Mouse (Mus musculus) MN1 (cell line): ENCODE results near the gene Cog5.
A peak's percentile ranks its signal among the peaks of the same experiment; 100 is the strongest.

Source experiments
- DNase-seq: peaks from one replicate; pipeline ENCODE4 v3.0.0-alpha.2; 2016; ENCODE audit warnings: low spot score

Cog5 gene

DNA sequence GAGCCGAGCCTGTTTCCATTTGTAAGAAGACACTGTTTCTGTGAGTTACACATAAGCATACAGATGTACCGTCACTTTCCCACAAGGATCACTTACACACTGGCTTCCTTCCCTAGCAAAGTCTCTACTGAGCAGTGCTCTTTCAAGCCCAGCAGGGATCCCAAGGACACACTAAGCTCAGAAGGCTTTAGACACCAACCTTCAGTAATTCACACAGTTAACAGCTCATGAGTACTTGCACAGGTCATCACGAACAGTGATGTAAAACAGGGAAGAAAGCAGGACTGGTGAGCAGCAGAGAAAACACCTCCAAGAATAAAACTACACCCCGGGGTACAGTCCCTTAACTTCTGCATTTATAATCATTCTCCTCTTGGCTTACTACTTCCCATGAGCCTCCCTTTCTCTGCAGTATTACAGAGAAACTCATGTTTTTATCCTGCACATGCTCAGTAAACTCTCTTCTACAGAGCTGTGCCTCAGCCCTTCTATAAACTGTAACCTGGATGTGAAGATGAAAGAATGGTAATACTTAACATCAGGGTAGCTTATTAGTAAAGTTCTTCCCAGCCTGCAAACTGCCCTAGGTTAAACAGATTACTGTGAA, 283.8 kb downstream of the Cog5 start:
- no peak for DNase-seq

- DNase-seq, result no peak
Measured at GRCm38 (mm10) chr12:31939026-31939425, 284.4 kb downstream of the Cog5 start.

DNA sequence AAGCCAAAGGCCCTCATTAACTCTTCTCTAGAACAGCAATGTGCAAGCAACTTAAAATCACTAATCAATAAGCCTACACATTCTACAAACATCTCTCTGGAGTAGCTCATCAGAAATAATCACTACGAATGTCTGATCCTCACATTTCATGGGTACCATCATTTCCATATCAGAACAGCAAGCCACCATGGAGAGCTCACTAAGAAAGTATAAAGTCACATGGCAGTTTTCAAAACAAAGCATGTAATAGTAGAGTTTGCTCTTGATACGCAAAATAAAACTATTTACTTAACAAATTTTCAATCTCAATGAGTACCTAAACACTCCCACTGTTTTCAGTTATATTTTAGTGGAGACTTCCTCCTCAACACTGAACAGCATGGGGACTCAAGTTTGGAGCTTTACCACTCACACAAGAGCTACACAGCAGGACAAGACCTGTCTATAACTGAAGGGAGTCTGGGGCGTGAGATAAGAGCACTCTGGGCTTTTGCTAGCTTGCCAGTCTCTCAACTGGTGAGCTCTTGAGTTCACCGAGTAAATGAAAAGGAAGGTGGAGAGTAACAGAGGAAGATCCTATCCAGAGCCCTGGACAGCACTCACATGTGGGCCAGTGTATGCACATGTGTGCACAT, 288.5 kb downstream of the Cog5 start:
- no peak for DNase-seq

- DNase-seq, result no peak
Measured at GRCm38 (mm10) chr12:31944405-31944804, 289.7 kb downstream of the Cog5 start.

- no peak for DNase-seq
Measured at GRCm38 (mm10) chr12:31947476-31947875, 292.8 kb downstream of the Cog5 start.

DNA sequence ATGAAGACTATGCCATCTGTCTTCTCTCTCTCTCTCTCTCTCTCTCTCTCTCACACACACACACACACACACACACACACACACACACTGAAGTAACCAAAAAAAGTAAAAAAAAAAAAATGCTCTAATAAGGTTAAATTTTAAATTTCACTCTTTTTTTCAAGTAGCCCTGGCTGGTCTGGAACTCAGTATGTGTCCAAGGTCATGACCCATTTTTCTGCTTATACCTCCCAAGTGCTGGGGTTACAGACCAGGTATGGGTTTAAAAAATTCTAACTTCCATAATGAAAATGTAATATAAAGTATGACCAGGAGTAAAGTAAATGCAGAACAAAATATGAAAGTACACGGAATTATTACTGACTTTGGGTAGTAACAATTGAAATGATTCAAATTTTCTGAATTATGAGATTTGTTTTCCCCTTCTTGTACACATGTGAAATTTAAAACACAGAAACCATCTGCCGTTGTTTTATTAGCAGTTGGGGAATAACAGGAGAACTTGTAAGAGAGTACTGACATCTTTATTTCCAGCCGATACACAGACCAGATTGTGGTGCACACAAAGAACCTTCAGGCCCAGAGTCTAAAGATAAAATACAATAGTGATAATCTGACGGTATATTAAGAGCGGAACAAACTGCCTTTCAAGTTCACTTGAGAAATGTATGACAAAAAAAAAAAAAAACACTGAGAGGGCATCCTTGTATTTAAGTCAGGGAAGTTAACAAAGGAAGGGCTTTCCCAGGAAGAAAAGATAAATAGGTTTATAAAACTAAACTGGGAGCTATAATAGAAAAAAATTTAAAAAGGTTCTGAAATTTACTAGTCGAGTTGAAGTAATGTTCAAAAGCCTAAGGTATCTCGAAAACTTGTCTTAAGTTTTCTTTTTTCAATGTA, 293.7 kb downstream of the Cog5 start:
- DNase-seq, result no peak

DNA sequence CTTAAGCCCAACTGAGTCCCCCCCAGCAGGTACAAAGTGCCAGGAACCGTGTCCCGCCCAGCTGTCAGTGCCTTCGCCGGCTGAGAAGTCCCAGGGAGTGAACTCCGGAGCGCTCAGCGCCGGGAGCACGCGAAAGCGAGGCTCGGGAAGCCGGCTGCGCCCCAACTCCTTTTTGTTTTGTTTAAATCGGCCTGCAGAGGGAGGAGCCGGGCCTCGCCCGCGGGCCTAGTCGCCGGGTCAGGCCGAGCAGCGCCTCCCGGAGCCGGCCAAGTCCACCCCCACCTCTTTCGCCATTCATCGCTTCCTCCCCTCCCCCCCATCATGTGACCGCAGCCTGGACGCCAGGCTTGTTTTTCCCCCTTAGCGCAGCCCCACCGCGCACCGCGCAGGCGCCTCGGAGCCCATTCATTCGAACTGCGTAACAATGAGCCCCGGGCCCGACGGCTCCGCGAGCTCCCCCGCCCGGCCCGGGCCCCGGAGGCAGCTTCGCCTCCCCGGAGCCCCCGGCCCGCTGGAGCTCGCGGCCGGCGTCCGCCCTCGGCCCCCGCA, 294.6 kb downstream of the Cog5 start:
- peak; percentile 94 for DNase-seq

DNA sequence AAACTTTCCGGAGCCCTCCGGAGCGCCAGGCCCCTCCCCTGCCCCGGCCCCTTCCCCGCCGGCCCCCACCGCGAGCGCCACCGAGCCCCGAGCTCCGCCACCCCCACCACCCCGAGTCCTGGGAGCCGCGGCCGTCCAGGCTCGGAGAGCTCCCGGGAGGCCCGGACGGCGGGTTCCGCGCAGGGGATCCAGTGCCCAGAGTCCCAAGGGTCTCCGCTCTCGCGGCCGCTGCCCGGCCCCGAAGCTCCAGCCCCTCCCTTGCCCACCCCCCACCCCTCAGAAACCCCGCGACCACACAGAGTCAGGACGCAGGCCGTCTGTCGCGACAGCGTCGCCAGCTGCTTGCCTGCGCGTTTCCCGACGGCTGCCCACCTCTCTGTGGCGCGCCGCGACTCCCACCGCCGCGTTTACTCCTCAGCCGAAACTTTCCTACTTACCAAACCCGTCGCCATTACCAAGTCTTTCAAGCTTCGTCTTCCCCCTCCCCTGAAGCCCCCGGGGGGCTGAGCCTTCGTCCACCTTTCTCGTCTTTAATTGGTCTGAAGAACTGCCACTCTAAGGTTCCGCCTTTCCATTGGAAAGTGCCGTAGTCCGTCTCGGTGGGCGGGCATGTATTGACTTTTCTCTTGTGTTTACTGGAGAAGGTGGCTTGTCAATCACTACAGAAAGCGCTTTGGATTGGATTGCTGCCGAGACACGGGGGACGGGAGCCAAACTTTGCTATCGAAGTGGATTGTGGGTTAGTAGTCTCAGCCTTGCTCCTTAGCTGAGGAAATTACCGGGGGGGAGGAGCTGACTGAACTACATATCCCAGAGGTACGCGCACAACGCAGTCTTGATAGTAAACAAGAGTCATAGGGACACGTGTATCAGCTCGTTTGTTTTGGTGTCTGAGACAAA, 295.3 kb downstream of the Cog5 start, which contains the start of gene Hbp1:
TSS of gene Hbp1 (minus strand) at position 777 of the 900 bp plus-strand sequence.
- peak; percentile 100 for DNase-seq

DNA sequence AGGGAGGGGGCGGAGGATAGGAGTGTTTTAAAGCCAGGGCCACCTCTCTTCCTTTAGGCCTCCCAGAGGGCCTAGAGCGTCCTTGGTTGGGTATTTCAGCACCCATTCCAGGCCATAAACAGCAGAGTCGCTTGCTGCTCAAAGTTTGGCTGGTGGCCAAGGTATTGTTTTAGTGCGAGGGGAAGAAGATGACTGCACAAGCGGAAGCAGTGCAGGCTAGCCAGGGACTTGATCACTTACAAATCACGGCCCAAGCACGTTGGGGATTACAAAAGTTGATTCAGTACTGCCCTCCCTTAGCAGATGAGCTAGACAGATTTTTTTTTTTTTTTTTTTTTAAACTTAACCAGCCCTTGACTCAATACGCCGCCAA, 296.0 kb downstream of the Cog5 start:
- DNase-seq, result no peak

GRCm38 (mm10) chr12:31955843-31956242, 301.2 kb downstream of the Cog5 start:
- no peak for DNase-seq

DNA sequence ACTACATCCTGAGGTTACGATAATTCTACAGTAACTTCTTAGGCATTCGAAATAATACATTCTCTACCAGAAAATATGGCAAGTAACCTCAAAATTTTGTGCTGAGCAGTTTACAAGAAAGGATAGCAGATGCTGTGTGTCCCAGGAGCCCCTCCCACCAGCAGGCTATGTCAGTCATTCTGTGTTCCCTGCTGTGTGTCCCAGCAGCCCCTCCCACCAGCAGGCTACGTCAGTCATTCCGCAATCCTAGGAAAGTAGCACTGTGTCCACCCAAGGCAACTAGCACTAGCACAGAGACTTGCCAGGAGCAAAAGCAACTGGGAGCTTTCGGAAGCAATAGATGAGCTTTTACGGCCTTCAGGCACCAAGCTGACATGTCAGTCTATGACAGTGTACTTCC, 309.4 kb downstream of the Cog5 start:
- DNase-seq, result no peak

DNA sequence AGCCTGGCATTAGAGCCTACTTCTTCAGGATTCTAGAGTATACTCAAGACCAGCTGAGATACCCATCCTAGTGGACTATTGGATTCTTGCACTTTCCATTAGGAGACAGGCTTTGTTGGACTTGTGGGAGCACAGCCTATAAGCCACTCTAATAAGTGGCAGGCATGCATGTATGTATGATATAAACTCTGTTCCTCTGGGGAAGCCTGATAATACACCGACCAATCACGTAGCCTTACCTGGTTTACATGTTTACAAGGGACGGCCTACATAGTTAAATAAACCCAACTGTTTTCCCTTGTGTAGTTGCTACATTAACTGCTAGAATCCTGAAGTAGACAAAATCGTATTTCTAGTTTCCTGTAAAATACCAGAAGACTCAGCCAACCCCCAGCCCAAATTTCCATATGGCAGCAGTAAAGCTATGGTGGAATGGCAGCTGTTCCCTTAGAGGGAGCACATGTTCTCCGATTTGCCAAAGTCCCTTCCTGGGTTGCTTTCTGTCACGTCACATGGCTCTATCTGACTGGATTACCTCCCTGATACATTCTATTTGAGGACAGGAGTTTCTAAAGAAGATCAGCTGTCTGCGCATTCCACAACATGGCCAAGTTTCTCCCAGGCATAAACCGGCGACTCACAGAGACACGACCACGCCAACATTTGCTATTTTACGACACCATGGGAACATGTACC, 311.0 kb downstream of the Cog5 start:
- DNase-seq, result no peak

DNA sequence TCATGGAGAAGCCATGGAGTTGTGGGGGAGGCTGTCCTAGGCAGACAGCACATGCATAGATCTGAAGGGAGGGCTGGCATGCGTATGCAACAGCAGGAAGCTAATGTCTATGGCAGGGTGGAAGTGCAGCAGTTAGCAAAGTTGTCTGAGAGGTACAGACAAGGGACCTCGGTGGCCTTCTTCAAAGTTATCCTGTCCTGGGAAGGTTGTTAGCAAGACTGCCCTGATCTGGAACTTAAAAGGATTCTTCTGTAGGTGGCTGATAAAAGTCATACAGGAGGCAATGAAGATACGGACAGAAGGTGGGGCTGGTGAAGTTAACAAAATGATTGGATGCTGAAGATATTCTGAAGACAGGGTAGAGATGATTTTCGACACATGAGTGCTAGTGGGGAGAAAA, 311.7 kb downstream of the Cog5 start:
- no peak for DNase-seq

DNA sequence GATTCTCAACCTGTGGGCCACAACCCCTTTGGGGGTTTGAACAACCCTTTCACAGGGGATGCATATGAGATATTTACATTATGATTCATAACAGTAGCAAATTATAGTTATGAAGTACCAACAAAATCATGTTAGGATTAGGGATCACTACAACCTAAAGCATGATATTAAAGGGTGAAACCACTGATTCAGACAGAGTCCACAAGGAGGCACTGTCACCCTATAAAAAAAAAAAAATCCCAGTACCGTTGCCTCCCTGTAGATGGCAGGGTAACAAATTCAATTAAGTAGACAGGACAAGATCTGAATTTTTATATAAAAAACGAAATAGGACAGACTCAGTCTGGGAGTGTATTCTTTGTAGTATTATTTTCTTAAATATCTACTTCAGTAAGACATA, 312.9 kb downstream of the Cog5 start:
- DNase-seq, result peak; percentile 81

- no peak for DNase-seq
Measured at GRCm38 (mm10) chr12:31969111-31969510, 314.4 kb downstream of the Cog5 start.

GRCm38 (mm10) chr12:31971547-31971946, 316.9 kb downstream of the Cog5 start:
- DNase-seq, result no peak

DNA sequence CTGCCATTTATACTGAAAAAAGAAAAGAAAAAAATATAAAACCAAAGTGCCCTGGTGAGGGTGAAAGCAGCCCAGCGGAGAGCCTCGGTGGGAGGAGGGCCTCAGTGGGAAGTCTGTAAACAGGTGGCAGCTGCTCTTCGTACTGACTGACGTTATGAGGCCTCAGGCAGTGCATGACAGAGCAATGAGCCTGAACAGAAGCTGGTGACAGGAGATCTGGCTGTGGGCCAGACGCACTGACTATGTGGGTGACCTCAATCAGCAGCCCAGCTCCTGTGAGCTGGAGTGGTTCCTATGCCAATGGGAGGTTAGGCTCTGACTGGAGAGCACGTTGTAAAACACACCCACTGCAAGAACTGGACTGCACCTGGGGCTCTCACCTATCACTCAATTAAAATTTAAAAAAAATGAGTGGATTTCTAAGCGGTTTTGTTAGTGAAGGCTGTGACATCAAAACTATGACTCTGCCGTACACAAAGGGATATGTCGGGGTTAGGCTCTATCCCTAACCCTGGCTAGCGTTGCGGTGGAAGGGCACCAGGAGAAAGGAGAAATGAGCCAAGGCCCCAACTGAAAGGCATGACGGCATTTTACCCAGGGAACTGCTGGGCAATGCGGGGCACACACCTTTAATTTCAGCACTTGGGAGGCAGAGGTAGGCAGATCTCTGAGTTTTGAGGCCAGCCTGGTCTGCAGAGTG, 319.0 kb downstream of the Cog5 start:
- DNase-seq, result peak; percentile 90

DNA sequence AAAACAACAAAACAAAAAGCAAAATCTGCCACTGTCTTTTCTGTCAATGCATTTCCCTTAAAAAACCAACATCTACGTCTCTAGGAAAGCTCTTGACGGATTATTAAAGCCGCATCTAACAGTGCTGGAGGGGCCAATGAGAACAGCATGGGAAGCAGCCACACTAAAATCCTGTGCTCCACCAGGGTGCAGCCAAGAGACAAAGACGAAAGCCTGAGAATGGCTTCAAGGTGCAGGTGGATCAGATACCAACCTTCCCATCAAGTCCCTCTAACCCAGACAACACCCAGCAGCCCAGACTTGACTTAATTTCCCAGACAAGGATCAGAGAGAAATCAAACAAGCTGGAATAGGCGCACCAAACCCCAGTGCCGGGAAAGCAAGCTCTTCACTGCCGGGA, 321.9 kb downstream of the Cog5 start:
- DNase-seq, result no peak

- DNase-seq, result no peak
Measured at GRCm38 (mm10) chr12:31977613-31978195, 323.0 kb downstream of the Cog5 start.

DNA sequence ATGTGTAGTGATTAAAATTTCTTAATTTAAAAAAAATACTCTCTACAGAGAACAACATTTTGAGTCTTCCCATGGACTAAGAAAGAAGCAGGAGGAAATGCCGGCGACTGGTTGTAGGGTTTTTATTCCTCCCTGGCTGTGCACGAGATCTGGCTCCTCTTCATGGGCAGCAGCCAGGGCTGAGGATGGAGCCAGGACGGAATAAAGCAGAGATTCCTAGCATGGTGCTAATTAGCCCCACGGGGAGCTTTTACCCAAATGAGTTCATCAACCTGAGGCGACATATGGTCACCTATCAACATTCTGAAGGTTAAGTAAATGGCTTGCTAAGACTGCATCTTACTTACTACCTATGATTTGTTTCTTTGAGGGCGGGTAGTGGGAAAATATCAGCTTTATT, 328.6 kb downstream of the Cog5 start:
- DNase-seq, result no peak
